Mouse (Mus musculus): ENCODE results near the gene Spdef.

Spdef gene

GRCm38 (mm10) chr17:27728770-27729169, at the start of gene Spdef:
TSS of gene Spdef (minus strand) at chr17:27728955.
- no peak for DNase-seq (ENCODE audit: low read depth, low spot score)

- DNase-seq (ENCODE audit: low read depth, low spot score): no peak
Measured at GRCm38 (mm10) chr17:27777823-27778222, 49.1 kb upstream of the Spdef start.

- DNase-seq (ENCODE audit: low read depth, low spot score): no peak
Measured at GRCm38 (mm10) chr17:27774198-27774597, 45.4 kb upstream of the Spdef start.

- no peak for DNase-seq (ENCODE audit: low read depth, low spot score)
Measured at GRCm38 (mm10) chr17:27771616-27772015, 42.9 kb upstream of the Spdef start.

GRCm38 (mm10) chr17:27768817-27769542, 40.2 kb upstream of the Spdef start:
- peak; percentile 60 for DNase-seq (ENCODE audit: low read depth, low spot score)

- DNase-seq (ENCODE audit: low read depth, low spot score): no peak
Measured at GRCm38 (mm10) chr17:27767543-27767942, 38.8 kb upstream of the Spdef start.

- no peak for DNase-seq (ENCODE audit: low read depth, low spot score)
Measured at GRCm38 (mm10) chr17:27767120-27767519, 38.4 kb upstream of the Spdef start.

GRCm38 (mm10) chr17:27765066-27765465, 36.3 kb upstream of the Spdef start:
- DNase-seq (ENCODE audit: low read depth, low spot score): no peak

- DNase-seq (ENCODE audit: low read depth, low spot score): peak; percentile 23
Measured at GRCm38 (mm10) chr17:27764453-27764852, 35.7 kb upstream of the Spdef start.

- no peak for DNase-seq (ENCODE audit: low read depth, low spot score)
Measured at GRCm38 (mm10) chr17:27762884-27763283, 34.1 kb upstream of the Spdef start.

GRCm38 (mm10) chr17:27761639-27762336, 33.0 kb upstream of the Spdef start:
- DNase-seq (ENCODE audit: low read depth, low spot score): peak; percentile 68

- no peak for DNase-seq (ENCODE audit: low read depth, low spot score)
Measured at GRCm38 (mm10) chr17:27760169-27760568, 31.4 kb upstream of the Spdef start.

GRCm38 (mm10) chr17:27751314-27752202, 22.8 kb upstream of the Spdef start:
- no peak for DNase-seq (ENCODE audit: low read depth, low spot score)

- DNase-seq (ENCODE audit: low read depth, low spot score): no peak
Measured at GRCm38 (mm10) chr17:27750451-27750942, 21.7 kb upstream of the Spdef start.

GRCm38 (mm10) chr17:27748123-27748522, 19.4 kb upstream of the Spdef start:
- DNase-seq (ENCODE audit: low read depth, low spot score): no peak

- no peak for DNase-seq (ENCODE audit: low read depth, low spot score)
Measured at GRCm38 (mm10) chr17:27746446-27746845, 17.7 kb upstream of the Spdef start.

- no peak for DNase-seq (ENCODE audit: low read depth, low spot score)
Measured at GRCm38 (mm10) chr17:27740961-27741360, 12.2 kb upstream of the Spdef start.

GRCm38 (mm10) chr17:27734344-27735073, 5.8 kb upstream of the Spdef start:
- no peak for DNase-seq (ENCODE audit: low read depth, low spot score)

GRCm38 (mm10) chr17:27732694-27733093, 3.9 kb upstream of the Spdef start:
- DNase-seq (ENCODE audit: low read depth, low spot score): no peak

- DNase-seq (ENCODE audit: low read depth, low spot score): no peak
Measured at GRCm38 (mm10) chr17:27732152-27732551, 3.4 kb upstream of the Spdef start.

GRCm38 (mm10) chr17:27726527-27726926, 2.2 kb downstream of the Spdef start:
- no peak for DNase-seq (ENCODE audit: low read depth, low spot score)

Data from A20 (cell line).